Mouse (Mus musculus) hindbrain, embryonic 13.5 days (tissue): ENCODE measurements around the gene Fau. TPM values are rescaled to one million over a fixed set of nuclear protein-coding genes. Genes with fewer than 3 reads are reported as not detected.
"Not testable (repeated sequence)": the region's sequence is repeated elsewhere in the genome, so short reads cannot be mapped to it uniquely, and the experiment has no call there.

Source experiments
- ATAC-seq: fragments of 200-750 bp; cut with Nextera tagmentation; 2 replicates; pipeline ENCODE4 v1.8.0; 2017; ENCODE audit warnings: moderate TSS enrichment; ENCODE audit not compliant: low FRiP score
- H3K27ac ChIP-seq: fragments of 300-500 bp; sonication (generic); 2 replicates; pipeline ENCODE4 v1.5.1; 2015; ENCODE audit warnings: inconsistent platforms, mild to moderate bottlenecking, moderate library complexity
- H3K27me3 ChIP-seq: fragments of 300-500 bp; sonication (generic); 2 replicates; pipeline ENCODE4 v1.6.1; 2015; ENCODE audit warnings: mild to moderate bottlenecking, inconsistent platforms
- H3K36me3 ChIP-seq: fragments of 300-500 bp; sonication (generic); 2 replicates; pipeline ENCODE4 v1.6.1; 2015; ENCODE audit warnings: mild to moderate bottlenecking, inconsistent platforms
- H3K4me1 ChIP-seq: fragments of 300-500 bp; sonication (generic); replicated peaks from 2 replicates; pipeline ENCODE4 v1.6.1; 2015; ENCODE audit warnings: inconsistent platforms
- H3K4me2 ChIP-seq: fragments of 300-500 bp; sonication (generic); 2 replicates; pipeline ENCODE4 v1.6.1; 2015; ENCODE audit warnings: inconsistent platforms, mild to moderate bottlenecking, moderate library complexity
- H3K4me3 ChIP-seq: fragments of 300-500 bp; sonication (generic); 2 replicates; pipeline ENCODE4 v1.5.1; 2015; ENCODE audit warnings: mild to moderate bottlenecking, inconsistent platforms
- H3K9ac ChIP-seq: fragments of 300-500 bp; sonication (generic); 2 replicates; pipeline ENCODE4 v1.6.1; 2015; ENCODE audit warnings: mild to moderate bottlenecking, inconsistent platforms
- H3K9me3 ChIP-seq: fragments of 300-500 bp; sonication (generic); 2 replicates; pipeline ENCODE4 v1.6.1; 2016; ENCODE audit warnings: inconsistent platforms
- WGBS: fragments of 180-500 bp; shearing (Covaris S2); methylation state at CpG from one replicate; pipeline ENCODE4 v1.1.7; 2015; 5-methylcytosine and 5-hydroxymethylcytosine counted together
- polyA plus RNA-seq: library from polyadenylated mRNA; unstranded; fragments of >200 nt; fragmentation: Nextera tagmentation; extraction: Ambion mirVana; gene quantifications from 2 replicates; pipeline ENCODE4 v1.2.1, GENCODE M21; 2015

Gene Fau
- polyA plus RNA-seq, 1 experiment from 2014 or later = 656 TPM

DNA sequence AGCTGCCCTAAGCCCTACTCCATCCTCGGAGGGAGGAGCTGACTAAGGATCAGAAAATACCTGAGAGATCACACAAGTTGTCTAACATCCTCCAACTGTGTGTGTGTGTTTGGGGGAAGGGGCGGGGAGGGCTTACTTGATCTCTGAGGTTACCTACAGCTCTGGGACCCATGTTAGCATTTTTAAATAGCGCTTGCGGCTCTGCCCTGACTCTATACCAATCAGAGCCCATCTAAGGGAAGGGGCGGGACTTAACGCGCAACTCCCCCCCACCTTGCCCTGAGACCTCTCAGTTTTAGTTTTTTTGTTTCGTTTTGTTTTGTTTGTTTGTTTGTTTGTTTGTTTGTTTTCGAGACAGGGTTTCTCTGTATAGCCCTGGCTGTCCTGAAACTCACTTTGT, 28.2 kb upstream of the Fau start:
- H3K9me3 ChIP-seq = no peaks in the 10 kb centered on the region
- H3K36me3 ChIP-seq = no peaks in the 10 kb centered on the region
- no peaks in the 10 kb centered on the region for H3K27me3 ChIP-seq
- WGBS = 81% methylated on average over 9 of the region's 9 CpGs
- no peak overlapping the region for H3K4me2 ChIP-seq
- H3K4me1 ChIP-seq = no peaks in the 10 kb centered on the region
- no peak overlapping the region for H3K4me3 ChIP-seq
- H3K9ac ChIP-seq = no peak overlapping the region
- no peak for ATAC-seq
- no peak overlapping the region for H3K27ac ChIP-seq

DNA sequence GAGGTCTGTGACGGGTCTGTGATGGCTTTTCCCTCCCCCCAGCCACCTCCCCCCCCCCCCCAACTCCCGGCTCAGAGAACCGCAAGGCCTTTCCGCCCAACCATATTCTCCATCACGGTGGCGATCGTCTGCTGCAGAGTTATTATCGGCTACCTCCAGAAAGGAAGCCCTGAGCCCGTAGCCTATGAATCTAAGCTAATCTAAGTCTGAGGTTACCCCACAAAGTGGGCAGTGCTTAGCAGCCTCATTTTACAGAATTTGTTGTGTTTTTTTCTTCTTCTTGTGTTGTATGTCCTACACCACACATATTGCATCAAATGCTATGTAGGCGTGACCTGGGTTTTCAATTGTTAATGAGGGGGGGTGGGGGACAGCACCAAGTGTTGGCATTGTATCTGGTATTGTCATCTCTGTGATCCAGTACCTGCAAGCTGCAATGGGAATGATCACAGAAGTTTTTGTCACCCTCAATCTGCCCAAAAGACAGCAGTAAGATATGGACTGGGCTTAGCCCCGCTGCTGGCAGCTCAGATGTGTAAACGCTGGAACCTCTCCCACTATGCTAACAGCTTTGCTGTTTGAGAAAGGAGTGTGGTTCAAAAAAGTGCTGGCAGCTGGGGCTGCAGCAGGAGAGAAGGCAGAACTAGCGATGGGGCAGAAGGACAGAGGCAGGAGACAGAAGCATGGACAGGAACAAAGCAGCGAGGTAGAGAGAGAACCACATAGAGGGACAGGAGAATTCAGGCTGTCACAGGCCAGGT, 26.9 kb upstream of the Fau start:
- no peak for ATAC-seq
- Histone ChIP-seq H3K9ac (no peak overlapping the region), H3K4me1 (no peaks in the 10 kb centered on the region), H3K4me2 (no peak overlapping the region), H3K27ac (no peak overlapping the region), H3K36me3 (no peaks in the 10 kb centered on the region), H3K4me3 (no peak overlapping the region), H3K9me3 (no peaks in the 10 kb centered on the region), H3K27me3 (no peaks in the 10 kb centered on the region)
- WGBS = 77% methylated on average over 14 of the region's 14 CpGs

DNA sequence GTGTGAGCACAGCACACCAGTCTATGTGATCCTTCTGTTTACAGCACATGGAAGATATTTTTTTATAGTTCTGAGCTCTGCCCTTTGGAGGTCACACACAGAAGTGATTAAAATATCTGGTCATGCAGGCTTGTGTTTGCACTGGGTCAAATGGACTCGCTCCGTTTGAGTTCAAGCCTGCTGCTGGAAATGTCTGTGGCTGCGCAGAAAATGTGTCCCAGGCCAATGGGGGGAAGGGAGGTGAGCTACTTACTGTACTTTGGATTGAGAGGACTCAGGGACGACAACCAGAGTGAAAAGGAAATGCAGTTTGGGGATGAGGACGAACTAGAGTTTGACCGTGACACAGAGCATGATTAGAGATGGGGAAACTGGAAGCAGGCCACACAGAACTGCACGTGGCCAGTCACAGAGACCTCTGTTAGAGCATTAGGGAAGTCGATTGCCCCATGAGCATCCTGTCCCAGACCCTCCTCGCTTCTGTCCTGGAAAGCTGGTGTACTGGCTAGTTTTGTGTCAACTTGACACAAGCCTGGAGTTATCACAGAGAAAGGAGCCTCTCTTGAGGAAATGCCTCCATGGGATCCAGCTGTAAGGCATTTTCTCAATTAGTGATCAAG, 21.6 kb upstream of the Fau start:
- Histone ChIP-seq H3K4me3 (no peak overlapping the region), H3K27ac (no peak overlapping the region), H3K36me3 (no peaks in the 10 kb centered on the region), H3K9me3 (no peaks in the 10 kb centered on the region), H3K4me1 (no peaks in the 10 kb centered on the region), H3K27me3 (no peaks in the 10 kb centered on the region), H3K9ac (no peak overlapping the region), H3K4me2 (no peak overlapping the region)
- WGBS = 80% methylated on average over 9 of the region's 9 CpGs
- ATAC-seq = no peak

DNA sequence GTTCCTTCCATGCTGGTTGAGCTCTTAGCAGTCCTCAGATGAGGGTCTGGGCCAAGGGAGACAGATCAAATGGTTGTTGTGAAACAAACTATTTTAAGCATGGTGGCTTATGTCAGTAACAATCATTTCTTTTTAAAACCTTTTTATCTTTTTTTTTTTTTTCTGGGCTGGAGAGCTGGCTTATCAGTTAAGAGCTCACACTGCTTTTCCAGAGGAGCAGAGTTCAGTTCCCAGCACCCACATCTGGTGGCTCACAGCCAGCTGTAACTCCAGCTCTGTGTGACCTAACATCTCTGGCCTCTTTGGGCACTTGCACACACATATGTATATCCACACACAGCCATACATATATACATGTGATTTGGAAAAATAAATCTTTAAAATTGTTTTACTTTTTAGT, 19.9 kb upstream of the Fau start:
- H3K4me2 ChIP-seq = no peak overlapping the region
- no peak overlapping the region for H3K9ac ChIP-seq
- H3K27me3 ChIP-seq = no peaks in the 10 kb centered on the region
- H3K4me3 ChIP-seq = no peak overlapping the region
- H3K27ac ChIP-seq = no peak overlapping the region
- H3K9me3 ChIP-seq = no peaks in the 10 kb centered on the region
- no peak for ATAC-seq
- H3K4me1 ChIP-seq = 0 out of 2 replicates have a peak, but pooled peaks cover 5% of the 10 kb centered on the region
- H3K36me3 ChIP-seq = no peaks in the 10 kb centered on the region

DNA sequence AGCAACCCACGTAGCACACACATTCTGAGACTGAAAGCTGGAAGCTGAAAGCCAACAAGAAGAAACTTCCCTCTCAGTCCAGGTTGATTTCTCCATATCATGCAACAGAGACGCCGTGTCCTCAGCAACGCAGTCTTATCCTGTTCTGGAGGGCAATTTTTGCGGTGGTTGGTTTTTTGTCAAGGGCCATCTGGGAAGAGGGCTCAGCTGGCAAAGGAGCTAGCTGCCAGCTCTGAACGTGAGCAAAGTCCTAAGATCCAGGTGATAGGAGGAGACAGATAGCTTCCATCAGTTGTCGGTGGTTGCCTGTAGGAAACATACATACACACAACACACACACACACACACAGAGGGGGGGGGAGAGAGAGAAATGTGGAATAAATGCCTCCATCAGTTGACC, 19.3 kb upstream of the Fau start:
- Histone ChIP-seq H3K27me3 (no peaks in the 10 kb centered on the region), H3K9ac (no peak overlapping the region), H3K4me2 (no peak overlapping the region), H3K9me3 (no peaks in the 10 kb centered on the region), H3K4me3 (no peak overlapping the region), H3K27ac (no peak overlapping the region), H3K36me3 (no peaks in the 10 kb centered on the region), H3K4me1 (0 out of 2 replicates have a peak, but pooled peaks cover 5% of the 10 kb centered on the region)
- WGBS = 83% methylated on average over 7 of the region's 7 CpGs
- ATAC-seq = no peak

DNA sequence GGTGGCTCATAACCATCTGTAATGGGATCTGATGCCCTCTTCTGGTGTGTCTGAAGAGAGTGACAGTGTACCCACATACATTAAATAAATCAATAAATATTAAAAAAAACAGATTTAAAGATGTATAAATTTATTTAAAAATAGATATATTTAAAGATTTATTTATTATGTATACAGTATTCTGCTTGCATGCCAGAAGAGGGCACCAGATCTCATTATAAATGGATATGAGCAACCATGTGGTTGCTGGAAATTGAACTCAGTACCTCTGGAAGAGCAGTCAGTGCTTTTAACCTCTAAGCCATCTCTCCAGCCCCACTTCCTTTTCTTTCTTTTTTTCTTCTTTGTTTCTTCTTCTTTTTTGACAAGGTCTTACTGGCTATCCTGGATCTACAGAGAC, 17.6 kb upstream of the Fau start:
- Histone ChIP-seq H3K4me3 (no peak overlapping the region), H3K36me3 (no peaks in the 10 kb centered on the region), H3K4me2 (no peak overlapping the region), H3K27me3 (no peaks in the 10 kb centered on the region), H3K4me1 (peaks cover 7% of the 10 kb centered on the region), H3K27ac (no peak overlapping the region), H3K9ac (no peak overlapping the region), H3K9me3 (no peaks in the 10 kb centered on the region)
- ATAC-seq = no peak

DNA sequence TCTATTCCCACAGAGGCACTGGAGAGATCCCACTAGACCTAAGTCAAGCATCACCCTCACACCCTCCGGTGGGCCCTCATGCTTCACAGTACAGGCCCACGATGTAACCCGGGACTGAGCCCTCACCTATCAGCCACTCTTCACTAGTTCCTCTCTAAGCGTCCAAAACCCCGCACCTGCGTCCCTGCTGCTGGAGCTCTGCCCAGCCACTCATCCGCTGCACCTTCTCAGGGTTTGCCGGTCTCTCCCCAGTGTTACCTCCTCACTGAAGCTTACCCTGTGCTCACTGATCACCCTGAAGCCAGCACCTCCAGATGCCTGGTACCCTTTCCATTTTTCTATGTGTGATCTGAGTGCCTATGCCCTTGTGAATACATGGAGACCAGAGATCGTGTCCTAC, 15.4 kb upstream of the Fau start:
- H3K4me1 ChIP-seq = peaks cover 16% of the 10 kb centered on the region
- 77% methylated on average over 9 of the region's 9 CpGs for WGBS
- H3K4me3 ChIP-seq = no peak overlapping the region
- H3K4me2 ChIP-seq = no peak overlapping the region
- H3K9me3 ChIP-seq = no peaks in the 10 kb centered on the region
- H3K9ac ChIP-seq = no peak overlapping the region
- no peak for ATAC-seq
- H3K27me3 ChIP-seq = no peaks in the 10 kb centered on the region
- H3K36me3 ChIP-seq = no peaks in the 10 kb centered on the region
- 0 out of 2 replicates have a peak overlapping the region, but pooled peaks have one; percentile 13 for H3K27ac ChIP-seq

DNA sequence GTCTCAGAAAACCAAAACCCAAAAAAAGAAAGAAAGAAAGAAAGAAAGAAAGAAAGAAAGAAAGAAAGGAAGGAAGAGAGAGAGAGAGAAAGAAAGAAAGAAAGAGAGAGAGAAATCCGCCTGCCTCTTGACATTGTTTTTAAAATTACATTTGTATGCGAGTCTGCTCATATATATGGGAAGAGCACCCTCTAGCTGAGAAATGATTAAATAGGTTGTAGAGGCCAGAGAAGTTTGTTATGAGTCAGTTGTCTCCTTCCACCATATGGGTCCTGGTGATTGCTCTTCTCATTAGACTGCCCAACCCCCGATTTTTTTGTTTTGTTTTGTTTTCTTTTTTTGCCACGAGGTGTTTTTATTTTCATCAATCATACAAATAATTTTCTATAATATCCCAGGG, 13.5 kb upstream of the Fau start:
- not testable (repeated sequence) for H3K4me3 ChIP-seq, H3K9ac ChIP-seq, ATAC-seq, H3K36me3 ChIP-seq, H3K9me3 ChIP-seq, H3K27me3 ChIP-seq, H3K27ac ChIP-seq, H3K4me2 ChIP-seq
- 65% methylated on average over 4 of the region's 4 CpGs for WGBS
- H3K4me1 ChIP-seq = peaks cover 33% of the 10 kb centered on the region

DNA sequence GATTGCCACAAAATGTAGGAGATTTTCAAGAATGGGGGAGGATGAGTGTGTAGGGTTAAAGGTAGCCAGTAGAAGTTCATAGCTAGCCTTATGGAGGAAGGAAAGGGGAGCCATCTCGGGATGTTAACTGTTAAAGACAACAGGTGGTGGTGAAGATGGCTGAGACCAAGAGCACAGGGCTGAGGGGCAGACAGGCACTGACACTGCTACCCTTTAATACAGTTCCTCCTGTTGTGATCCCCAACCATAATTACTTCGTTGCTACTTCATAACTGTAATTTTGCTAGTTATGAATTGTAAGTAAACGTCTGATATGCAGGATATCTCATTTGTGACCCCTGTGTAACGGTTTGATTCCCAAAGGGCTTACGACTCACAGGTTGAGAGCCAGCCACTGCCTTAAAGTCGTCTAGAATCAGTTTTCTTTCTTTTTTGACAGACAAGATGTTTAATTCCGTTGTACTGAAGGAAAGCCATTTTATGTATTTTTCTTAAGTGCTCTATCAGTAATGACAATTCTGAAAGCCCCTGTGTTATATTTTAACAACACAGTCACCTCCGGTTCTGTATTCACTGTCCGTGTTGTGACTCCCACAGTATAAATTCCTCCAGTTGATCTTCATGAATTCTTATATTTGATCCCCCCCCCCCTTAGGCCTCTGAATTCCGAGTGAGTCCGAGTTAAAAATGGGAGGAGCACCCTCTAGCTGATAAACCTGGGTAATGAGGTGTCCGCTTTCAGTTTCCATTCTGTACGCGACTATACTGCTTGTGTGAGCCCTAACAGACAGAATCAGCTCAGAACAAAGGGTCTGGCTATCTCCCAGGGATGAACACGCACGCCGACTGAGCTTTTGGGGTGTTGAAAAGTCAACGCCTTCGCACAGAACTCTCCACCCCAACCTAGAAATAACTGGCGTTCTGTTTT, 12.0 kb upstream of the Fau start:
- Histone ChIP-seq H3K4me1 (peaks cover 38% of the 10 kb centered on the region), H3K4me3 (peak overlapping the region; percentile 88), H3K27me3 (no peaks in the 10 kb centered on the region), H3K27ac (peak overlapping the region; percentile 99), H3K36me3 (peaks cover 25% of the 10 kb centered on the region), H3K4me2 (peak overlapping the region; percentile 99), H3K9ac (peak overlapping the region; percentile 91), H3K9me3 (no peaks in the 10 kb centered on the region)
- 21% methylated on average over 20 of the region's 20 CpGs for WGBS
- peak; percentile 46 for ATAC-seq

DNA sequence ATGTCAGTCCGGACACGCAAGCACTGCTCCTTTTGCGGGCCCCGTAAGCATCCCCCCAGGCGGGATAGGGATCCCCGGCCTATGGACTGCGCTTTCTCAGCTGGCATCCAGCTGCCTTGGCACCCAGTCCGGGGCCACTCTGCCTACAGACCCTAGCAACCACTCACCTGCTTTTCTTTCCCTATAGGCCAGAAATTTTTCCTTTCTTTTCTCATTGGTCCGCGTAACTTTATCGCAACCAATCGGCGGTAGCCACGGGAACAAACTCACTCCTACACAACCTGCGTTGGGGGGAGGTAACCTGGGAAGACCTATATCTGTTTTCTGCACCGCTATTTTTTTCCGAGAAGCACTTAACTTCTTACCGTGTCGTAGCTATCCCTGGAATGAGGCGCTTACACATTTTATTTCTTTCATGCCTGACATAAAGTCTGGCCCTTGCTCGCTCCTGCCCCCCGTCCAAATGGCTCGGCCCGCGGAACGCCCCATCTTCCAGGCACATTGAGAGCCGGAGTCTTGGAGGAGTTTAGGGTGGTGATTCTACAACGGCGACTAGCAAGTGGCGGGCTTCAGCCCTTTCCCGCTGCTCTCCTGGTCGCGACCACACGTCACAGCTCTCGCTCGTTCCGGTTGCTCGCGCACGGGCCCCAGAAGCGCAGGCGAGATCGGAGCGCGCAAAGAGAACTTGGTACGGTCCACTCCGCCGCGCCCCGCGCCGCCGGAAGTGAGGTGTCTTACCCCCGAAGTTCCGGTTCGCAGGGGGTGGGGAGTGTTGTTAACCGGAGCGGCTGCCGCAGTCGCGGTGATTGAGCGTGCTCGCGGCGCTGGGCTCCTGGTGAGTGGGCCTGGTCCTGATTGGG, 11.1 kb upstream of the Fau start, which contains the start of gene Syvn1:
Syvn1 (plus strand) TSS at position 283 of the 860 bp plus-strand sequence.
- peaks cover 34% of the 10 kb centered on the region for H3K36me3 ChIP-seq
- peak within 1 kb of the TSS; percentile 99 for H3K27ac ChIP-seq
- peak; percentile 96 for ATAC-seq
- peak within 1 kb of the TSS; percentile 88 for H3K4me3 ChIP-seq
- peak within 1 kb of the TSS; percentile 91 for H3K9ac ChIP-seq
- H3K27me3 ChIP-seq = no peaks in the 10 kb centered on the region
- peaks cover 38% of the 10 kb centered on the region for H3K4me1 ChIP-seq
- H3K9me3 ChIP-seq = no peaks in the 10 kb centered on the region
- under 1% methylated on average over 65 of the region's 65 CpGs for WGBS
- peak within 1 kb of the TSS; percentile 99 for H3K4me2 ChIP-seq

DNA sequence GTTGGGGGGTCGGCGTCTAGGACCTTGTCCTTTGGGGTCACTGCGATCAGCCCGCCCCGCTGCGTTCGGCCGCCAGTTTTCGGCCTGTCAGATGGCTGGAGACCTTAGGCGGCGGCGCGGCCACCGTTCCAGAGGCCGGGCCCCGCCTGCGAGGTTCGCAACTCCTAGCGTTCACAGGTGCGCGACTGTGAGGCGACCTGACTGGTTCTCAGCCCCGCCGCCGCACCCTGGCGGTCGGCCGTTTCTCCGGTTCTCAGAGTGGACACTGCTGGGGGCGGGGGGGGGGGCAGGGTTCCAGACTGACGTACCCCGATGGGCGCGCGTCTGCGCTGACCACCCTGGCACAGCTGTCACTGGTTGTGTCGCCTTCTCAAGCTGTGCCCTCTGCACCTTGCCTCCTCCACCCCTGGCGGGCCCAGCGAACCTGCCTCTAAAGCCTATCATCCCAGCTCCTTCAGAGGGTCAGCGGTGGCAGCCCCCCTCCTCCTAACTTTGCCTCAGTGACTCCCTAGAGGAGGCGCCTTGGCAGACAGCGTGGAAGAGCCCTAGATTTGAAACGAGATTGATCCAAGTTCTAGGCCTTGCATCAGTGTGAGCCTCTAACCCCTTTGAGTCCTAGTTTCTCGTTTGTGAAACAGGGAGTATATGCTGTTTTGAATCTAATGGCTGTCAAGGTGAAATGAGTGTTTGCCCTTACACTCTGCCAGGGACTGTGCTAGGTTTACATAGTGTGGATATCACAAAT, 10.3 kb upstream of the Fau start:
- Histone ChIP-seq H3K4me2 (peak overlapping the region; percentile 99), H3K9me3 (no peaks in the 10 kb centered on the region), H3K9ac (peak overlapping the region; percentile 91), H3K27me3 (no peaks in the 10 kb centered on the region), H3K36me3 (peaks cover 42% of the 10 kb centered on the region), H3K27ac (peak overlapping the region; percentile 99), H3K4me3 (peak overlapping the region; percentile 88), H3K4me1 (peaks cover 34% of the 10 kb centered on the region)
- ATAC-seq = peak; percentile 15
- 2% methylated on average over 44 of the region's 44 CpGs for WGBS
